Mouse (Mus musculus) hindbrain, embryonic 11.5 days (tissue): ENCODE measurements at regions not wholly inside any gene's neighbourhood (a gene's known extent, or its start where the extent isn't known, plus 50 kb on each side); places are given as distances from the start of the nearest gene placed in this dataset.

Source experiments
- ATAC-seq: fragments of 200-750 bp; cut with Nextera tagmentation; 2 replicates; pipeline ENCODE4 v1.8.0; 2017; ENCODE audit warnings: mild to moderate bottlenecking, moderate TSS enrichment, moderate library complexity; ENCODE audit not compliant: low FRiP score
- DNase-seq: peaks from one replicate; pipeline ENCODE4 v3.0.0-alpha.2; 2015; ENCODE audit warnings: low spot score
- H3K27ac ChIP-seq: fragments of 300-500 bp; sonication (generic); 2 replicates; pipeline ENCODE4 v1.5.1; 2014; ENCODE audit warnings: mild to moderate bottlenecking, low read depth, low read length
- H3K27me3 ChIP-seq: fragments of 300-500 bp; sonication (generic); 2 replicates; pipeline ENCODE4 v1.6.1; 2014; ENCODE audit warnings: mild to moderate bottlenecking, low read length, moderate library complexity, mixed read lengths; ENCODE audit not compliant: control insufficient read depth, insufficient read depth
- H3K36me3 ChIP-seq: fragments of 300-500 bp; sonication (generic); 2 replicates; pipeline ENCODE4 v1.6.1; 2014; ENCODE audit warnings: mild to moderate bottlenecking, low read length, moderate library complexity, mixed read lengths; ENCODE audit not compliant: control insufficient read depth, insufficient read depth
- H3K4me1 ChIP-seq: fragments of 300-500 bp; sonication (generic); replicated peaks from 2 replicates; pipeline ENCODE4 v1.6.1; 2014; ENCODE audit warnings: low read length, mixed read lengths; ENCODE audit not compliant: control insufficient read depth, insufficient read depth
- H3K4me2 ChIP-seq: fragments of 300-500 bp; sonication (generic); replicated peaks from 2 replicates; pipeline ENCODE4 v1.6.1; 2014; ENCODE audit warnings: mild to moderate bottlenecking, low read depth, low read length
- H3K4me3 ChIP-seq: fragments of 300-500 bp; sonication (generic); 2 replicates; pipeline ENCODE4 v1.5.1; 2014; ENCODE audit warnings: low read depth, low read length
- H3K9ac ChIP-seq: fragments of 300-500 bp; sonication (generic); 2 replicates; pipeline ENCODE4 v1.6.1; 2014; ENCODE audit warnings: low read depth, low read length
- H3K9me3 ChIP-seq: fragments of 300-500 bp; sonication (generic); 2 replicates; pipeline ENCODE4 v1.6.1; 2016; ENCODE audit warnings: low read length; ENCODE audit not compliant: control insufficient read depth
- WGBS: fragments of 180-500 bp; shearing (Covaris S2); extraction: QIAGEN DNeasy Blood & Tissue Kit; methylation state at CpG from one replicate; pipeline ENCODE4 v1.1.7; 2014; 5-methylcytosine and 5-hydroxymethylcytosine counted together

DNA sequence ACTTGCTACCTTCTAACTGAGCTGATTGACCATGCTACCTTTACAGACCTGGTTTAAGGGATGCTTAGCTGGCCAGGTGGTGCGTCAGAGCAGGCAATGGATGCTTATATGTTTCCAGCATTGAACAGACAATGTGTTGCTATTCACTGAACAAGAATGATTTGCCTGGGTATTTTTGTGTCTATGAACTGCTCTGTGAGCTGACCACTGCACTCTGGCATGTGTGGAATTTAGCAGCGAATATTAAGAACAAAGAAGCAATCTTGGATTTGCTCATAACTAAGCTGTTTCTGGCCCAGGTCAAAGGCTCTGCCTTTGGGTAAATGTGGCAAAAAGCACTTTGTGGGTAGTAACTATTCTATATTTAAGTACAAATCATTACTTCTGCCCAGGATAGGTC is 58.3 kb upstream of the Ccdc39 start:
- H3K36me3 ChIP-seq = no peaks in the 10 kb centered on the region
- ATAC-seq (no peak), DNase-seq (no peak)
- H3K4me2 ChIP-seq = no peak overlapping the region
- H3K9ac ChIP-seq = no peak overlapping the region
- no peak overlapping the region for H3K27ac ChIP-seq
- peaks cover 12% of the 10 kb centered on the region; the same call in 1 of the 2 replicates for H3K27me3 ChIP-seq
- H3K9me3 ChIP-seq = no peaks in the 10 kb centered on the region
- H3K4me1 ChIP-seq = no peaks in the 10 kb centered on the region
- H3K4me3 ChIP-seq = no peak overlapping the region
- 84% methylated on average over 2 of the region's 2 CpGs for WGBS

DNA sequence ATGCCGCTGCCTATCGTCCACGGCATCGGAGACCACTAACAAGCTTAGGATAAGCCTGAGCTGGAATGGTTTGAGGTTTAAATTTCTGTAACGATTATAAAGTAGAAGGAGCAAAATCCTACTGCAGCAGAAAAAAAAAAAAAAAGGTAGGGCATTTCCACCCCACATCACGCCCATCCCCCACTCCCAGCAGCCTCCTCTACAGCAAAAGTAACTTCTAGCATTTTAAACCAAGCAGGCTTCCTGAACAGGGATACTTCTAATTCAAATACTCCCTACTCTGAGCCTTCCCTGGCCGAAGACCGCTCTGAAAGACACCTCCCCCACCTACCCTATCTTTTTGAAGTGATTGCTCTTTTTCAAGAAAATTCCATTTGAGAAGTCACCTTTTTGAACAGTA is 59.2 kb upstream of the Ccdc39 start:
- no peak overlapping the region for H3K27ac ChIP-seq
- no peak overlapping the region for H3K4me3 ChIP-seq
- H3K27me3 ChIP-seq = peaks cover 14% of the 10 kb centered on the region; the same call in 1 of the 2 replicates
- WGBS = 82% methylated on average over 8 of the region's 8 CpGs
- H3K9me3 ChIP-seq = no peaks in the 10 kb centered on the region
- no peak for DNase-seq
- no peak overlapping the region for H3K9ac ChIP-seq
- H3K4me2 ChIP-seq = no peak overlapping the region
- no peaks in the 10 kb centered on the region for H3K36me3 ChIP-seq
- ATAC-seq = no peak
- H3K4me1 ChIP-seq = no peaks in the 10 kb centered on the region

DNA sequence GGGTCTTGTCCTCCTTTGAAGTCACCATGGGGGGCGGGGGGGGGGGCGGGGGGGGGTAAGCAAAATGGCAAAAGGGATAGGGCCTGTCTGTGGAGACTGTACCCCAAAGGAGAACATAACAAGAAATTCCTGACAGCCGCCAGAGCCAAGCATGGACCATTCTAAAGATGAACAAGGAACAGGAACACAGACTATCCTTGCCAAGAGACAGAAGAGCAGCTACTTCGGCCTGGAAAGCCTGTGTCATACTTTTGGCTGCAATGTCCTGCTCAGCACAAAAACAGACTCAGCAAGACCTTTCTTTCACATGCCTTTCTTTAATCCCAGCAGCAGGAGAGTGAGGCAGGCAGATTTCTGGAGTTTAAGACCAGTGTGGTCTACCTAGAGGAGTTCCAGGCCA is 59.7 kb upstream of the Ccdc39 start:
- no peak overlapping the region for H3K9ac ChIP-seq
- H3K27ac ChIP-seq = no peak overlapping the region
- peak; percentile 6 for DNase-seq
- H3K4me3 ChIP-seq = no peak overlapping the region
- H3K36me3 ChIP-seq = no peaks in the 10 kb centered on the region
- no peak for ATAC-seq
- H3K9me3 ChIP-seq = no peaks in the 10 kb centered on the region
- no peaks in the 10 kb centered on the region for H3K4me1 ChIP-seq
- H3K4me2 ChIP-seq = no peak overlapping the region
- 54% methylated on average over 4 of the region's 4 CpGs for WGBS
- peaks cover 17% of the 10 kb centered on the region; the same call in 1 of the 2 replicates for H3K27me3 ChIP-seq

DNA sequence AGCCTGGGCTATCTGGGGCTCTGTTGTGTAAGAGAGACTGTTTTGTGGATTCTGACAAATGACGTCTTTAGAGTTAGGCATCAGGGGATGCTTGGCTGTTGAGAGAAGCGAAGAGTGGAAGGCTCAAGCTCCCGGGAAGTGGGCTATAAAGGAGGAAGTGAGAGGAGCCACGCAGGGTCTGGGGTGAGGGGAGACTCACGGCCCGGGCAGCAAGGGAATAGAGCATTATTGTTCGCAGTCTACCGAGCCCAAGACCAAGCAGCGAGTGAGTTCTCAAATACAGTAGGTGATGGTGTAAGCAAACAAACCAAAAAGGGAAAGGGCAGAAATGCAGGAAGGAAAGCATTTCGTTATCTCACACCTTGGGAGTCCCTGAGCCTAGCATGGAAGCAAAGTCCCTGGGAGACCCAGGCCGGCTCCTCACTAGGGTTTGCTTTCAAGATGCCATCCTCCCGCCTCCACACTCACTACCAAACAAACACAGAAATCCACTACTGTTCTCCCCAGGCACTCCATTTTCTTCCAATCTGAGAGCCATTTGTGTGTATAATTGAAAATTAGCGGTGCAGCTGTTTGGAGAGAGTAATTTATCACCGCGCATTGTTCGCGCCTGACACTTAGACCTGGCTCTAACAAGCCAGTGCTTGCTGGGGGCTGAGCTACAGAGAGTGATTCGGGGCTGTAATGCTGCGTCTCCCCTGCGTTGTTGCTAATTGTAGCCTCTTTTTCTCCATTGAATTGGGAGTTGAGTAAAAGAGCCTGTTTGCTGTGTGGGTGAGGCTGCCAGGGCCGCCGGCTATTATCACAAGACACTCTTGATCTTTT is 61.0 kb upstream of the Ccdc39 start:
- 0 out of 2 replicates have a peak overlapping the region, but pooled peaks have one; percentile 6 for H3K4me2 ChIP-seq
- no peaks in the 10 kb centered on the region for H3K9me3 ChIP-seq
- peak; percentile 92 for ATAC-seq
- 36% methylated on average over 22 of the region's 22 CpGs for WGBS
- H3K4me3 ChIP-seq = no peak overlapping the region
- H3K9ac ChIP-seq = no peak overlapping the region
- peak; percentile 74 for DNase-seq
- no peaks in the 10 kb centered on the region for H3K4me1 ChIP-seq
- peaks cover 23% of the 10 kb centered on the region; the same call in 1 of the 2 replicates for H3K27me3 ChIP-seq
- no peaks in the 10 kb centered on the region for H3K36me3 ChIP-seq
- peak overlapping the region; percentile 60 for H3K27ac ChIP-seq

DNA sequence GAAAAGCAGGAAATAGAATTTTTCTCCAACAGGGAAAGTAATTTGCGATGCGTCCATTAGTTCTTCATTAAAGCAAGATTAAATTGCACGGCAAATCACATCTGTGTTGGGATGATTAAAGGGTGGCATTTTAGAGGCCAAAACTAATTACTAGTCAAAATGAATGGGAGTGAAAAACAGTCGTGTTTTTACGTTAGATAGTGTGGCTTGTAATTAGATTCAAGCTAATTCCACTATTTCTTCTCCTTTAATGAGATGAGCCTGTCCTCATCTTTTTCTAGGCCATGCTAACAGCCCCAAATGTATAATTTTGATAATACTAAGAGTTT is 61.5 kb upstream of the Ccdc39 start:
- Histone ChIP-seq H3K27me3 (peaks cover 23% of the 10 kb centered on the region; the same call in 1 of the 2 replicates), H3K27ac (peak overlapping the region; percentile 60; the same call in 1 of the 2 replicates), H3K36me3 (no peaks in the 10 kb centered on the region), H3K9me3 (no peaks in the 10 kb centered on the region), H3K4me2 (0 out of 2 replicates have a peak overlapping the region, but pooled peaks have one; percentile 6), H3K9ac (no peak overlapping the region), H3K4me3 (no peak overlapping the region), H3K4me1 (no peaks in the 10 kb centered on the region)
- no peak; the same call in none of the 2 replicates for ATAC-seq
- WGBS = 39% methylated on average over 5 of the region's 5 CpGs
- DNase-seq = no peak

DNA sequence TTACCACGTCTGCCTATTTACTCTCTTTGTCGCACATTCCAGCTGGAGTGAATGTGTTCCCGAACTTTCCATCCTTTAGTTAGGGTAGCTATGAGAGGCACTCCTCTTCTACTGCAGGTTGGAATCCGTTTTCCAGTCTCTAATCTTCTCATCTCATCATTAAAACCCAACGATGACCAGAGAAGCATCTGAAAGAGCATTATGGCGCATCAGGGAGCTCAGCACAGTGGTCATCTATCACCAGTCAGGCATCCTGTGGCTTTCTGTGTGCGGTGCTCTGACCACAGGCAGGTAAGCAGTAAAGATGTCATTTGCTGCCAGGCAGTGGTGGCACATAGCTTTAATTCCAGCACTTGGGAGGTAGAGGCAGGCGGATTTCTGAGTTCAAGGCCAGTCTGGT is 63.0 kb upstream of the Ccdc39 start:
- Histone ChIP-seq H3K4me2 (no peak overlapping the region), H3K9me3 (no peaks in the 10 kb centered on the region), H3K9ac (no peak overlapping the region), H3K36me3 (no peaks in the 10 kb centered on the region), H3K4me1 (no peaks in the 10 kb centered on the region), H3K27ac (no peak overlapping the region), H3K4me3 (no peak overlapping the region), H3K27me3 (peaks cover 20% of the 10 kb centered on the region; the same call in 1 of the 2 replicates)
- ATAC-seq = no peak
- DNase-seq = no peak
- WGBS = 91% methylated on average over 8 of the region's 8 CpGs

DNA sequence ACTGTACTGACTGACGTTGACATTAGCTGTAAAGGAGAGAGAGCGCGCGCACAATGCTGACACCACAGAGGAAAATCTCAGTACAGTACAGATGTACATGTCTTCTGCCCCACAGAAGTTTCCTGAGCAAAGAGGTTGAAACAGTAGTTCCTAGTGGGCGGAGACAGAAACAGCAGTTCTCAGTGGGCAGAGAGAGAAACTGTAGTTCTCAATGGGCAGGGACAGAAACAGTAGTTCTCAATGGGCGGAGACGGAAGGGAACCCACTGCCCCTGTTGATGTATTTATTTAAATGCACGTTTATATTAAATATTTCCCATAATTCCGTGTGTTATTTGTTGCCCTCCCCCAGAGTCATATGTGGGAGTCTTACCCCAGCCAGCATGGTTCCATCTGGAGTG is 67.4 kb upstream of the Ccdc39 start:
- no peak overlapping the region for H3K9ac ChIP-seq
- no peaks in the 10 kb centered on the region for H3K36me3 ChIP-seq
- H3K9me3 ChIP-seq = no peaks in the 10 kb centered on the region
- H3K4me3 ChIP-seq = no peak overlapping the region
- H3K27me3 ChIP-seq = peaks cover 14% of the 10 kb centered on the region; the same call in 1 of the 2 replicates
- ATAC-seq = no peak
- WGBS = 82% methylated on average over 9 of the region's 9 CpGs
- no peaks in the 10 kb centered on the region for H3K4me1 ChIP-seq
- no peak overlapping the region for H3K27ac ChIP-seq
- DNase-seq = no peak
- H3K4me2 ChIP-seq = no peak overlapping the region

DNA sequence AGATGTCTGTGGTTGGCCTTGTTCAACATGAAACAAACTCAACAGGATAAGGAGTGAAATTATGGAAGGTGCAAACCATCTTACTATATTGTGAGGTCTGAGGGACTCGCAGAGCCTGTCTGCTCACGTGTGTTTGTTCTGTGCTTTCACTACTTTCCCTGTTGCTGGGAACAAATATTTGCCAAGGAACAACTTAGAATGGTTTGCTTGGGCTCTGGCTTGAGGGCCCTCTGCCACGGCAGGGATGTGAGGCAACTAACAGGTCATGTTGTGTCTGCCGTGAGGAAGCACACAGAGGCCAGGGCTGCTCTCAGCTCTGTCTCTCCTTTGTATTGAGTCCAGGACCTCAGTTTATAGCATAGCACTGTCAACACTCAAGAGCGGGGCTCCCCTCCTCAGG is 69.4 kb upstream of the Ccdc39 start:
- Histone ChIP-seq H3K27me3 (peaks cover 8% of the 10 kb centered on the region; the same call in 1 of the 2 replicates), H3K27ac (no peak overlapping the region), H3K9ac (no peak overlapping the region), H3K4me2 (no peak overlapping the region), H3K4me1 (no peaks in the 10 kb centered on the region), H3K4me3 (no peak overlapping the region), H3K9me3 (no peaks in the 10 kb centered on the region), H3K36me3 (no peaks in the 10 kb centered on the region)
- no peak for ATAC-seq
- 86% methylated on average over 5 of the region's 5 CpGs for WGBS
- no peak for DNase-seq

DNA sequence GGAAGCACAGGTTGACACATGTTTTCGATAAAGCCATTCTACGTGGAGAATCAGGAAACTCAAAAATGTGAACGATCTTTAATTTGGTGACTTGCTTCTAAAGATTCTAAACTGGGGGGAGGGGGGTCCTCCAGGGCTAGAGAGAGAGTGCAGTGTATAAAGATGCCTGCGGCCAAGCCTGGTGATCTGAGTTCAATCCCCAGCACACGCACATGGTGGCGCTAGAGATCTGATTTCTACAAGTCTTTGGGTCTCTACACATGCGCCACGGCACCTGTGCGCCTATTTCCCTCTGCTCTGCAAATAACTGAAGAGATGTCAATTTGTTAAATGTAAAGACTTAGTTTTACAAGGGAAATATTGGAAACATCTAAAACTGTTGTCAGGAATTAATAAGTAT is 70.3 kb upstream of the Ccdc39 start:
- no peaks in the 10 kb centered on the region for H3K9me3 ChIP-seq
- WGBS = 55% methylated on average over 9 of the region's 9 CpGs
- H3K4me1 ChIP-seq = no peaks in the 10 kb centered on the region
- H3K36me3 ChIP-seq = no peaks in the 10 kb centered on the region
- H3K4me3 ChIP-seq = no peak overlapping the region
- peaks cover under 1% of the 10 kb centered on the region; the same call in 1 of the 2 replicates for H3K27me3 ChIP-seq
- ATAC-seq (no peak), DNase-seq (peak; percentile 13)
- H3K9ac ChIP-seq = no peak overlapping the region
- H3K4me2 ChIP-seq = no peak overlapping the region
- H3K27ac ChIP-seq = no peak overlapping the region
